In the genomic region with DNA sequence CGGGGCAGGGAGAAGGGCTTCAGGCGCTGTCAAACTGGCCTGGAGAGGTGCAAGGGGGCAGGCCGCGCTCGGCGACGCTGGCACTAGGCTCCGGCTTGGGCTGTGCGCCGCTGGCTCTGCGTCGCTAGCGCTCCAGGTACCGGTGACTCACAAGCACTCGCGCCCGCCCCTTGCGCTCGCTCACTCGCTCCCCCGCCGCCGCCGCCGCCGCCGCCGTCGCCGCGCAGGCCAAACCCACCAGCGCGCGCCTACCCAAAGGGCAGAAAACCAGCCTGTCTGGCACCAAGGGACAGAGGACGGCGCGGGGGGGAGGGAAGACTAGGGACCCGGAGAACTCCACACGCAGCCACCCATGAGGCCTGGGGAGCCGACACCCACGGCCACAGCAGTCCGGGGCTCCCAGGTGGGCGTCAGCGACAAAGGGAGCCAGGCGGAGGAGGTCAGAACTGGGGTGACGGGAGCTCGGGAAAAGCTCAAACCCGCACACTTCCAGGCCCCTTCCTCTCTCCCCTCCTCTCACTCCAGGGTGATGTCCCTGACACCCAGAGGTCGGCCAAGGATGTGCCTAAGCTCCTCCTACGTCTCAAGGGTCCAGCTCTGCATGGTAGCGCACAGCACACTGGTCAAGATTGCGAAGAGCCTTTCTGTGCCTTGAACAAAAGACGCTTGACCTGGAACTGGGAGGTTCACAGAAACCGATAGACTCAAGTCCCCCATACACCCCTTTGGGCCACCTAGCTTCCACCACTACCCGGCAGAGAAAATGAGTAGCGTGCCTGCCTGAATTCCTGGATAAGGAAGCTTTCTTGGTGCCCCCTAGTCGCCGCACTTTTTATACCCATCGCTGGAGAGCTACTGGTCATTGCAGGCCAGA, we compare ENCODE assay signal across 7 mouse cellular contexts. TPM values are rescaled to one million over a fixed set of nuclear protein-coding genes. Genes with fewer than 3 reads are reported as not detected.
DNase-seq lines count a peak whose midpoint lies in the region; ATAC-seq lines count a peak whose summit lies in the region.

Gene Nebl, minus strand, starts transcription at position 508 of the 874 bp plus-strand sequence.

- intact Hi-C loops in left cerebral cortex, postnatal 14 days (cut with DNase I): loop anchor here (5.0 to 10.0 kb wide), 3 partner anchors 89 to 276 kb away; no protein-coding TSS in a partner anchor

- under 1% methylated on average over 49 of the region's 59 CpGs for WGBS in forebrain, embryonic 16.5 days
- under 1% methylated on average over 56 of the region's 59 CpGs for WGBS in hindbrain, embryonic 13.5 days

- H3K9ac ChIP-seq in forebrain, embryonic 16.5 days (replicated peaks; ENCODE audit: low read depth, low read length): peak within 1 kb of the TSS; percentile 80
- H3K9ac ChIP-seq in hindbrain, embryonic 13.5 days: peak within 1 kb of the TSS; percentile 85

- peak within 1 kb of the TSS; percentile 73 for H3K4me3 ChIP-seq in forebrain, embryonic 16.5 days (replicated peaks; ENCODE audit: low read length)
- H3K4me3 ChIP-seq in hindbrain, embryonic 13.5 days: peak within 1 kb of the TSS; percentile 69

- peak; percentile 90 for ATAC-seq in forebrain, embryonic 16.5 days
- peak; percentile 90 for ATAC-seq in hindbrain, embryonic 13.5 days (ENCODE audit: low FRiP score)
- peak; percentile 55; the same call in 1 of the 2 replicates for ATAC-seq in megakaryocyte-erythroid progenitor cell, adult 5-6 weeks (replicated peaks; ENCODE audit: low FRiP score, low TSS enrichment, poor library complexity, severe bottlenecking)

- peak within 1 kb of the TSS; percentile 99 for H3K4me2 ChIP-seq in forebrain, embryonic 16.5 days (ENCODE audit: low read length)
- H3K4me2 ChIP-seq in hindbrain, embryonic 13.5 days: peak within 1 kb of the TSS; percentile 93

- peak within 1 kb of the TSS; percentile 63 for H3K27ac ChIP-seq in forebrain, embryonic 16.5 days (ENCODE audit: low read length)
- peak within 1 kb of the TSS; percentile 76 for H3K27ac ChIP-seq in hindbrain, embryonic 13.5 days

- peak; percentile 82 for DNase-seq in R1 (ENCODE audit: low read depth, low spot score)
- DNase-seq in cerebellum, adult 11 months: peak; percentile 61
- peak; percentile 58 to 73 for DNase-seq in left cerebral cortex, postnatal 14 days (ENCODE audit: low spot score in 2 of 2)
- DNase-seq in right cerebral cortex, postnatal 36 days (ENCODE audit: low spot score in 2 of 2): peak; percentile 66 to 72

- H3K27me3 ChIP-seq in forebrain, embryonic 16.5 days (replicated peaks; ENCODE audit: control insufficient read depth, insufficient read depth, low read length): peaks cover 8% of the 10 kb centered on the region
- peaks cover 34% of the 10 kb centered on the region for H3K27me3 ChIP-seq in hindbrain, embryonic 13.5 days

- H3K4me1 ChIP-seq in forebrain, embryonic 16.5 days (replicated peaks; ENCODE audit: control insufficient read depth, insufficient read depth, low read length): peaks cover 17% of the 10 kb centered on the region
- H3K4me1 ChIP-seq in hindbrain, embryonic 13.5 days (replicated peaks): peaks cover 24% of the 10 kb centered on the region

- H3K36me3 ChIP-seq in forebrain, embryonic 16.5 days (ENCODE audit: control insufficient read depth, insufficient read depth): no peaks in the 10 kb centered on the region
- no peaks in the 10 kb centered on the region for H3K36me3 ChIP-seq in hindbrain, embryonic 13.5 days

- no peaks in the 10 kb centered on the region for H3K9me3 ChIP-seq in forebrain, embryonic 16.5 days (ENCODE audit: control insufficient read depth, low read length)
- H3K9me3 ChIP-seq in hindbrain, embryonic 13.5 days: no peaks in the 10 kb centered on the region

RNA-seq across cellular contexts. Expression of gene Nebl, which starts in this region (rescaled TPM):
- 7.2 and 13.8 TPM in 2 replicates for polyA plus RNA-seq in forebrain, embryonic 16.5 days (2015; fragmentation: Nextera tagmentation; extraction: Ambion mirVana)
- 8.9 TPM in 2 replicates for polyA plus RNA-seq in hindbrain, embryonic 13.5 days (2015; fragmentation: Nextera tagmentation; extraction: Ambion mirVana)
- total RNA-seq in left cerebral cortex, postnatal 14 days (2021): 10 to 100 TPM; 60.6 to 63.0 TPM
- total RNA-seq in megakaryocyte-erythroid progenitor cell, adult 5-6 weeks (2014; fragmentation: Nextera tagmentation): 0.28 TPM in 1 of 2 replicates, not detected in the other
- 0.30 TPM in 1 of 2 replicates, not detected in the other for total RNA-seq in megakaryocyte-erythroid progenitor cell, adult 5-6 weeks (2017)

Comparison
In these comparisons a context has a peak if more than half of its experiments do, and no peak if none do; other contexts are left out.
1. Peak in every context shown above with its lines: DNase-seq, ATAC-seq, H3K4me3 ChIP-seq and H3K27ac ChIP-seq.
2. RNA of gene Nebl (total RNA-seq): 60.6 to 63.0 TPM in left cerebral cortex, postnatal 14 days; 0.28 to 0.30 TPM in megakaryocyte-erythroid progenitor cell, adult 5-6 weeks; every median in the first group is over 10 times any median in the second.
3. Peak in ATAC-seq in megakaryocyte-erythroid progenitor cell, adult 5-6 weeks; RNA of the gene not detected or under 1 TPM.